Mouse (Mus musculus): ENCODE results near the gene Sema4d.

- peak; percentile 53 for TF ChIP-seq CTCF (IDR thresholded peaks at IDR 0.05; ENCODE audit: low read depth, low read length)
- TF ChIP-seq POLR2A (IDR thresholded peaks at IDR 0.05; ENCODE audit: insufficient read depth, low read length), result no peak
- TF ChIP-seq EP300 (IDR thresholded peaks at IDR 0.05; ENCODE audit: insufficient read depth, low read depth, low read length), result no peak
Measured at GRCm38 (mm10) chr13:51839250-51840026, 45.9 kb upstream of the Sema4d start.
